Mouse (Mus musculus) hindbrain, embryonic 11.5 days (tissue): ENCODE measurements around the gene AC109138.7. TPM values are rescaled to one million over a fixed set of nuclear protein-coding genes. Genes with fewer than 3 reads are reported as not detected.

Experiments
- ATAC-seq: fragments of 200-750 bp; cut with Nextera tagmentation; 2 replicates; pipeline ENCODE4 v1.8.0; 2017; ENCODE audit warnings: mild to moderate bottlenecking, moderate TSS enrichment, moderate library complexity; ENCODE audit not compliant: low FRiP score
- DNase-seq: peaks from one replicate; pipeline ENCODE4 v3.0.0-alpha.2; 2015; ENCODE audit warnings: low spot score
- H3K27ac ChIP-seq: fragments of 300-500 bp; sonication (generic); 2 replicates; pipeline ENCODE4 v1.5.1; 2014; ENCODE audit warnings: mild to moderate bottlenecking, low read depth, low read length
- H3K27me3 ChIP-seq: fragments of 300-500 bp; sonication (generic); 2 replicates; pipeline ENCODE4 v1.6.1; 2014; ENCODE audit warnings: mild to moderate bottlenecking, low read length, moderate library complexity, mixed read lengths; ENCODE audit not compliant: control insufficient read depth, insufficient read depth
- H3K36me3 ChIP-seq: fragments of 300-500 bp; sonication (generic); 2 replicates; pipeline ENCODE4 v1.6.1; 2014; ENCODE audit warnings: mild to moderate bottlenecking, low read length, moderate library complexity, mixed read lengths; ENCODE audit not compliant: control insufficient read depth, insufficient read depth
- H3K4me1 ChIP-seq: fragments of 300-500 bp; sonication (generic); replicated peaks from 2 replicates; pipeline ENCODE4 v1.6.1; 2014; ENCODE audit warnings: low read length, mixed read lengths; ENCODE audit not compliant: control insufficient read depth, insufficient read depth
- H3K4me2 ChIP-seq: fragments of 300-500 bp; sonication (generic); replicated peaks from 2 replicates; pipeline ENCODE4 v1.6.1; 2014; ENCODE audit warnings: mild to moderate bottlenecking, low read depth, low read length
- H3K4me3 ChIP-seq: fragments of 300-500 bp; sonication (generic); 2 replicates; pipeline ENCODE4 v1.5.1; 2014; ENCODE audit warnings: low read depth, low read length
- H3K9ac ChIP-seq: fragments of 300-500 bp; sonication (generic); 2 replicates; pipeline ENCODE4 v1.6.1; 2014; ENCODE audit warnings: low read depth, low read length
- H3K9me3 ChIP-seq: fragments of 300-500 bp; sonication (generic); 2 replicates; pipeline ENCODE4 v1.6.1; 2016; ENCODE audit warnings: low read length; ENCODE audit not compliant: control insufficient read depth
- WGBS: fragments of 180-500 bp; shearing (Covaris S2); extraction: QIAGEN DNeasy Blood & Tissue Kit; methylation state at CpG from one replicate; pipeline ENCODE4 v1.1.7; 2014; 5-methylcytosine and 5-hydroxymethylcytosine counted together
- polyA plus RNA-seq: library from polyadenylated mRNA; unstranded; fragments of >200 nt; fragmentation: Nextera tagmentation; extraction: Ambion mirVana; gene quantifications from 2 replicates; pipeline ENCODE4 v1.2.1, GENCODE M21; 2014

Gene AC109138.7
- polyA plus RNA-seq, 1 experiment from 2014 or later = not detected

- H3K4me1 ChIP-seq = peaks cover 6% of the 10 kb centered on the region; the same call in 1 of the 2 replicates
- WGBS = 19% methylated on average over 8 of the region's 8 CpGs
- no peaks in the 10 kb centered on the region for H3K27me3 ChIP-seq
- ATAC-seq (no peak), DNase-seq (peak; percentile 85)
- H3K9me3 ChIP-seq = no peaks in the 10 kb centered on the region
- H3K9ac ChIP-seq = no peak overlapping the region
- no peaks in the 10 kb centered on the region for H3K36me3 ChIP-seq
- H3K4me3 ChIP-seq = no peak overlapping the region
- no peak overlapping the region for H3K4me2 ChIP-seq
- no peak overlapping the region for H3K27ac ChIP-seq
Measured at GRCm38 (mm10) chr19:4227894-4228678, 13.9 kb downstream of the AC109138.7 start.

GRCm38 (mm10) chr19:4228891-4229290, 14.7 kb downstream of the AC109138.7 start:
- H3K4me2 ChIP-seq = no peak overlapping the region
- peaks cover 6% of the 10 kb centered on the region; the same call in 1 of the 2 replicates for H3K4me1 ChIP-seq
- no peak for ATAC-seq
- H3K27ac ChIP-seq = no peak overlapping the region
- no peaks in the 10 kb centered on the region for H3K27me3 ChIP-seq
- DNase-seq = no peak
- WGBS = 67% methylated on average over 4 of the region's 4 CpGs
- H3K36me3 ChIP-seq = no peaks in the 10 kb centered on the region
- no peak overlapping the region for H3K9ac ChIP-seq
- no peaks in the 10 kb centered on the region for H3K9me3 ChIP-seq
- H3K4me3 ChIP-seq = no peak overlapping the region

GRCm38 (mm10) chr19:4229451-4230076, 15.4 kb downstream of the AC109138.7 start:
- ATAC-seq = no peak
- no peak overlapping the region for H3K9ac ChIP-seq
- H3K9me3 ChIP-seq = no peaks in the 10 kb centered on the region
- DNase-seq = no peak
- WGBS = 40% methylated on average over 9 of the region's 9 CpGs
- no peak overlapping the region for H3K27ac ChIP-seq
- H3K4me2 ChIP-seq = no peak overlapping the region
- no peaks in the 10 kb centered on the region for H3K27me3 ChIP-seq
- H3K4me3 ChIP-seq = no peak overlapping the region
- no peaks in the 10 kb centered on the region for H3K36me3 ChIP-seq
- peaks cover 6% of the 10 kb centered on the region; the same call in 1 of the 2 replicates for H3K4me1 ChIP-seq

GRCm38 (mm10) chr19:4230415-4230814, 16.3 kb downstream of the AC109138.7 start:
- ATAC-seq (no peak), DNase-seq (no peak)
- no peaks in the 10 kb centered on the region for H3K27me3 ChIP-seq
- WGBS = 69% methylated on average over 8 of the region's 8 CpGs
- H3K36me3 ChIP-seq = no peaks in the 10 kb centered on the region
- peaks cover 6% of the 10 kb centered on the region; the same call in 1 of the 2 replicates for H3K4me1 ChIP-seq
- H3K9ac ChIP-seq = no peak overlapping the region
- H3K4me2 ChIP-seq = no peak overlapping the region
- H3K9me3 ChIP-seq = no peaks in the 10 kb centered on the region
- no peak overlapping the region for H3K27ac ChIP-seq
- H3K4me3 ChIP-seq = no peak overlapping the region

GRCm38 (mm10) chr19:4231253-4232185, 17.4 kb downstream of the AC109138.7 start, which contains the start of gene Pold4:
TSS of gene Pold4 (plus strand) at chr19:4231899.
- Histone ChIP-seq H3K4me1 (peaks cover 6% of the 10 kb centered on the region; the same call in 1 of the 2 replicates), H3K36me3 (no peaks in the 10 kb centered on the region), H3K4me3 (peak within 1 kb of the TSS; percentile 41), H3K4me2 (peak within 1 kb of the TSS; percentile 83), H3K27ac (no peak within 1 kb of the TSS), H3K27me3 (no peaks in the 10 kb centered on the region), H3K9me3 (no peaks in the 10 kb centered on the region), H3K9ac (peak within 1 kb of the TSS; percentile 49)
- peak; percentile 91 for ATAC-seq
- DNase-seq = peak; percentile 90
- WGBS = 12% methylated on average over 26 of the region's 26 CpGs

GRCm38 (mm10) chr19:4232186-4232572, 18.0 kb downstream of the AC109138.7 start:
- Histone ChIP-seq H3K4me1 (peaks cover 6% of the 10 kb centered on the region; the same call in 1 of the 2 replicates), H3K36me3 (no peaks in the 10 kb centered on the region), H3K4me2 (peak overlapping the region; percentile 83), H3K27ac (no peak overlapping the region), H3K27me3 (no peaks in the 10 kb centered on the region), H3K9ac (peak overlapping the region; percentile 49; the same call in 1 of the 2 replicates), H3K4me3 (peak overlapping the region; percentile 41), H3K9me3 (no peaks in the 10 kb centered on the region)
- ATAC-seq = no peak
- WGBS = 77% methylated on average over 2 of the region's 2 CpGs
- DNase-seq = no peak

GRCm38 (mm10) chr19:4232651-4233050, 18.5 kb downstream of the AC109138.7 start:
- no peak overlapping the region for H3K9ac ChIP-seq

GRCm38 (mm10) chr19:4234548-4234947, 20.4 kb downstream of the AC109138.7 start:
- H3K4me1 ChIP-seq = peaks cover 6% of the 10 kb centered on the region; the same call in 1 of the 2 replicates
- no peak overlapping the region for H3K27ac ChIP-seq
- DNase-seq (no peak), ATAC-seq (no peak)
- no peak overlapping the region for H3K4me2 ChIP-seq
- no peak overlapping the region for H3K4me3 ChIP-seq
- 85% methylated on average over 4 of the region's 4 CpGs for WGBS
- H3K36me3 ChIP-seq = no peaks in the 10 kb centered on the region
- no peak overlapping the region for H3K9ac ChIP-seq
- no peaks in the 10 kb centered on the region for H3K9me3 ChIP-seq
- H3K27me3 ChIP-seq = no peaks in the 10 kb centered on the region

More at GRCm38 (mm10) chr19:4232651-4233050, 18.5 kb downstream of the AC109138.7 start:
- no peak for ATAC-seq
- 84% methylated on average over 7 of the region's 7 CpGs for WGBS
- peaks cover 6% of the 10 kb centered on the region; the same call in 1 of the 2 replicates for H3K4me1 ChIP-seq
- DNase-seq = no peak
- no peak overlapping the region for H3K4me3 ChIP-seq
- peak overlapping the region; percentile 83; the same call in 1 of the 2 replicates for H3K4me2 ChIP-seq
- H3K9me3 ChIP-seq = no peaks in the 10 kb centered on the region
- H3K27me3 ChIP-seq = no peaks in the 10 kb centered on the region
- no peak overlapping the region for H3K27ac ChIP-seq
- H3K36me3 ChIP-seq = no peaks in the 10 kb centered on the region
